In the genomic region with DNA sequence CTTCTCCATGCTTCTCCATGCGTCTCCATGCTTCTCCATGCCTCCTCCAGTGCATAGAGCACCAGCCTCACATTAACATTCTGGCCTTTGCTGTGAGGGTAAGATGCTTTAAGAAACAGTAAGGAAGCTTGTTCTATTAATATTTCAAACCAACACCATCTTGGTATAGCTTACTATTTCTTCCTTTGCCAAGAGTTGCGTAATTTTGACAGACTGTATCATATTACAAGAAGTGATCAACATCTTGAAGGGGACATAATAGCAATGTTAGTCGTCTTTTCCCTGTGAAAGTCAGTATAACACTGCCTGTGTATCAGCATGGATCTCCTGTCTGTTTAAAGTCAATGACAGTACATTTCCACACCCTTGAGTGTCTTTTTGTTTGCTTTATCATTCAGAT, we compare ENCODE assay signal across 26 mouse cellular contexts. TPM values are rescaled to one million over a fixed set of nuclear protein-coding genes. Genes with fewer than 3 reads are reported as not detected.
DNase-seq lines count a peak whose midpoint lies in the region; ATAC-seq and TF ChIP-seq lines count a peak whose summit lies in the region.
"Had no signal": no experiment of that assay in that cellular context is flagged by ENCODE, and none has a peak within 500 bp of the region (broad histone marks: within the 10 kb centered on the region; RNA-seq: fewer than 3 reads in every experiment).

No protein-coding gene starts in this region.

- H3K27ac ChIP-seq in lung, postnatal 0 days (ENCODE audit: low read length) = no peak overlapping the region
- H3K27ac ChIP-seq: embryonic facial prominence, embryonic 13.5 days; embryonic facial prominence, embryonic 15.5 days; forebrain, embryonic 10.5 days; forebrain, embryonic 12.5 days; forebrain, embryonic 15.5 days had no signal

- H3K4me1 ChIP-seq in lung, postnatal 0 days (ENCODE audit: insufficient read depth, low read depth, low read length) = no peaks in the 10 kb centered on the region
- H3K4me1 ChIP-seq: embryonic facial prominence, embryonic 15.5 days; forebrain, embryonic 10.5 days; forebrain, embryonic 12.5 days; forebrain, embryonic 15.5 days had no signal

- TF ChIP-seq CTCF in lung, postnatal 0 days (IDR thresholded peaks at IDR 0.05) = no peak
- no peak for TF ChIP-seq CTCF in C2C12 (IDR thresholded peaks at IDR 0.05; ENCODE audit: control insufficient read depth, insufficient read depth, insufficient read length)

- H3K4me3 ChIP-seq in lung, postnatal 0 days (ENCODE audit: low read depth, low read length) = no peak overlapping the region
- H3K4me3 ChIP-seq in C2C12 (ENCODE audit: insufficient read depth, poor library complexity, severe bottlenecking) = no peak overlapping the region
- H3K4me3 ChIP-seq: embryonic facial prominence, embryonic 13.5 days; embryonic facial prominence, embryonic 15.5 days; erythroblast, embryonic 14.5 days; forebrain, embryonic 10.5 days; forebrain, embryonic 12.5 days; forebrain, embryonic 15.5 days had no signal

- no peak for TF ChIP-seq EP300 in lung, postnatal 0 days (IDR thresholded peaks at IDR 0.05)

- H3K36me3 ChIP-seq in lung, postnatal 0 days (ENCODE audit: insufficient read depth, low read length) = no peaks in the 10 kb centered on the region
- no peaks in the 10 kb centered on the region for H3K36me3 ChIP-seq in C2C12 (ENCODE audit: control insufficient read depth, insufficient read depth)
- H3K36me3 ChIP-seq: embryonic facial prominence, embryonic 13.5 days; embryonic facial prominence, embryonic 15.5 days; forebrain, embryonic 10.5 days; forebrain, embryonic 12.5 days; forebrain, embryonic 15.5 days had no signal

- H3K9ac ChIP-seq in lung, postnatal 0 days (replicated peaks; ENCODE audit: low read depth) = no peak overlapping the region
- H3K9ac ChIP-seq: embryonic facial prominence, embryonic 13.5 days; embryonic facial prominence, embryonic 15.5 days; forebrain, embryonic 12.5 days; forebrain, embryonic 15.5 days; forebrain, postnatal 0 days had no signal

- H3K27me3 ChIP-seq in lung, postnatal 0 days (replicated peaks; ENCODE audit: insufficient read depth, low read length) = no peaks in the 10 kb centered on the region
- H3K27me3 ChIP-seq in C2C12 (ENCODE audit: control insufficient read depth, insufficient read depth, insufficient read length) = no peaks in the 10 kb centered on the region
- H3K27me3 ChIP-seq: embryonic facial prominence, embryonic 13.5 days; embryonic facial prominence, embryonic 15.5 days; forebrain, embryonic 12.5 days; forebrain, embryonic 15.5 days; Patski had no signal

- H3ac ChIP-seq in C2C12 (ENCODE audit: control insufficient read depth, insufficient read length, low read depth) = no peak overlapping the region

- no peaks in the 10 kb centered on the region for H3K79me3 ChIP-seq in C2C12 (ENCODE audit: low read depth)

- 72% methylated on average over 3 of the region's 3 CpGs for WGBS in lung, postnatal 0 days

- no peak overlapping the region for H3K4me2 ChIP-seq in lung, postnatal 0 days (replicated peaks; ENCODE audit: low read depth, low read length)
- H3K4me2 ChIP-seq: embryonic facial prominence, embryonic 13.5 days; embryonic facial prominence, embryonic 15.5 days; forebrain, embryonic 12.5 days; forebrain, embryonic 15.5 days had no signal

- no peaks in the 10 kb centered on the region for H3K9me3 ChIP-seq in lung, postnatal 0 days (ENCODE audit: low read length)
- H3K9me3 ChIP-seq: embryonic facial prominence, embryonic 13.5 days; embryonic facial prominence, embryonic 15.5 days; forebrain, embryonic 10.5 days; forebrain, embryonic 12.5 days; forebrain, embryonic 15.5 days had no signal

- no peak for ATAC-seq in lung, postnatal 0 days
- ATAC-seq: activated CD4-positive, CD25-positive, alpha-beta regulatory T cell, adult 4 months; forebrain, embryonic 15.5 days; forebrain, postnatal 0 days; Patski had no signal

- DNase-seq in lung, postnatal 0 days (ENCODE audit: low spot score) = peak; percentile 19
- DNase-seq in lung, postnatal 4 days = no peak
- peak; percentile 26 for DNase-seq in adipocyte (ENCODE audit: low spot score)
- DNase-seq in urinary bladder, postnatal 36 days (ENCODE audit: low spot score in 2 of 2) = no peak
- no peak for DNase-seq in right cerebral cortex, adult 2 months (ENCODE audit: low spot score in 2 of 2)
- DNase-seq: adrenal gland, adult 2 months; adrenal gland, postnatal 10 days; adrenal gland, postnatal 25 days; B cell, adult 2 months; cerebellum, adult 11 months; cerebellum, adult 18-20 months; cerebellum, adult 8-10 months; cerebellum, adult 9-11 months; cerebellum, postnatal 14 days; cerebellum, postnatal 36 days; embryo, embryonic 11 days; forebrain, postnatal 0 days had no signal

- H3K79me2 ChIP-seq in C2C12 (ENCODE audit: control insufficient read depth, insufficient read depth) = no peaks in the 10 kb centered on the region

TF ChIP-seq in C2C12, 6 proteins besides CTCF, POLR2A, EP300 and RAD21:
- TF ChIP-seq FOSL1 (IDR thresholded peaks at IDR 0.05; ENCODE audit: insufficient read depth, low read length, poor library complexity, severe bottlenecking) (no peak), MYOD1 (IDR thresholded peaks at IDR 0.05; ENCODE audit: control insufficient read depth, insufficient read length, low read depth) (no peak), CEBPB (IDR thresholded peaks at IDR 0.05; ENCODE audit: low read depth) (peak; percentile 40), USF1 (IDR thresholded peaks at IDR 0.05; ENCODE audit: low read depth) (no peak), MYOG (IDR thresholded peaks at IDR 0.05; ENCODE audit: control insufficient read depth, extremely low read depth, insufficient read length) (no peak)

RNA-seq across cellular contexts. Expression of gene Thoc7, which starts 29.1 kb away (rescaled TPM):
- 116 and 117 TPM in 2 replicates for polyA plus RNA-seq in lung, postnatal 0 days (2015; fragmentation: Nextera tagmentation; extraction: Ambion mirVana)
- polyA plus RNA-seq in C2C12 (2012; fragmentation: generic; extraction: Trizol) = 63.8 TPM

RNA-seq across cellular contexts. Expression of gene Atxn7, which starts 29.5 kb away (rescaled TPM):
- 4.3 and 4.9 TPM in 2 replicates for polyA plus RNA-seq in lung, postnatal 0 days (2015; fragmentation: Nextera tagmentation; extraction: Ambion mirVana)
- 1.9 TPM for polyA plus RNA-seq in C2C12 (2012; fragmentation: generic; extraction: Trizol)

Comparison
In these comparisons a context has a peak if more than half of its experiments do, and no peak if none do; other contexts are left out.
1. DNase-seq: peak in lung, postnatal 0 days (single experiment) and adipocyte (single experiment); none in lung, postnatal 4 days (0 of 2), urinary bladder, postnatal 36 days (0 of 2) and right cerebral cortex, adult 2 months (0 of 2).